Mouse (Mus musculus) mesoderm, embryonic 11.5 days (tissue): ENCODE data around the gene Ifrd2.

Experiments
- DNase-seq: peaks from one replicate; pipeline ENCODE4 v3.0.0-alpha.2; 2012; ENCODE audit warnings: low read depth, low spot score

Gene Ifrd2

DNA sequence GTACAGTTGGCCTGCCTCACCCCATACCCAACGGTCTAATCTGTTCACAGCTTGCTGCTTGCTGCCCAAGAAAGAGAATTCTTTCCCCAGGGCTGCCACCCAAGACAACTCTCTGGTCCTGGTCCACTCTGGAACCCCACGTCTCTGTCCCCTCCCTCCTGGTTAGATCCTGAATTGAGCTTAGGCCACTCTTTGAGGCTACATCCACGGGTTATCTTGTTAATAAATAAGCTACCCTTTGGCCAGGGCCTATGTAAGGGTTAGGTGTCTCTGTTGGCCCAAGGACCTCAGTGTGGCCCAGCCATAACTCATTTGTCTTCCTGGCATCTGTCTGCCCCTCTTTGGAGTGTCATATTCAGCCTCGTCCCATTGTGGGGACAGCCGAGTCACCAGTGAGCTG, 10.9 kb downstream of the Ifrd2 start:
- DNase-seq, result no peak

DNA sequence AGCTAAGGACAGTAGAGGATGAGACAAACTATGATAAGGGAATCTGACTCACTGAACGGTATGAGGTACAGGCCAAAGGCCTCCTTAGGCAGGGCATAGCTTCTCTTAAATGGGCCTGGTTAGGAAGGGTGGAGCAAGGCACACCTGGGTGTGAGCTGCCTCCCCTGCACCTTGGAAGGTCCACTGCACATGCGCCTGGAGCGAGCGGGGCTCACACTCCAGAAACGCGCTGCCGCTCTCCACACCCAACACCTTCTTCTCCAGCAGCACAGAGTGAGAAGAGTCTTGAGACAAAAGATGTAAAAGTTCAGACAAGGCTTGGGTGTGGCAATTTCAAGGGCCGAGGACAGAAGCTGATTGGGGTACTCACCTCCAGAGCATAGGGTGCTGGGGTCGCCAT, 12.0 kb downstream of the Ifrd2 start:
- DNase-seq, result no peak

DNA sequence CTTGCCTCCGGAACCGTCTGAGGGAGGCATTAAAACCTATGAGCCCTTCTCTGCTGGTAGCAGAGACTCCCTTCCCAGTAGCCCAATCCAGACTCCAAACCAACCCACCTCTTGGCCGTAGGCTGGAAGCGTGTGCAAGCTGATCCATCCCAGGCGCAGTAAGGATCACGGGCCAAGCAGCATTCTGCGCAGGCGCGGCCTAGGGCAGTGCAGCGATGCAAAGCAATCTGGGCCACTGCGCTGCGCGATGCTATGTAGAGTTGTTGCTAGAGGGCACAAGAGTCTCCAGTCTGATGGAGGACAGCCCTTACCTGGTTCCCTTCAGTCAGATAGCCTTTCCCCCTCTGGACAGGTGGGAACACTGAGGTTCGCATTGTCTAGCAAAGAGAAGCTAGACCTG, 12.4 kb downstream of the Ifrd2 start:
- no peak for DNase-seq

DNA sequence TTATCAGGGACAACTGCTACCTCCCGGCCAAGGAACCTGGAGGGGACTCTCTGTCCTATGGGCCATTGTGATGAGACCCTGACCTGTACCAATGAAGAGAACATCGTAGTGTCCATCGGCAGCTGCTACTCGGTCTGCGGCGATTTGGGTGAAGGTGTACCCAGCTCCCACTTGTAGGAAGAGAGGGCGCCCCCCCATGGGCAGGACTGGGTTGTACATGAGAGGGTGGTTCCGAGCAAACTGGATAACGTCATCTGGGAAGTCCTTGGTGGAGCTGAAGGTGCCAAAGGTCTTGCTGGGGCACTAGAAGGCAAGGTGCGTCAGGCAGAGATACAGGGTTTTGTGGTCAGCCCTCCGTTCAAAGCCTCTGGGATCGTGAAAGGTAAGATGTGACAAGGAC, 13.3 kb downstream of the Ifrd2 start:
- DNase-seq, result no peak

DNA sequence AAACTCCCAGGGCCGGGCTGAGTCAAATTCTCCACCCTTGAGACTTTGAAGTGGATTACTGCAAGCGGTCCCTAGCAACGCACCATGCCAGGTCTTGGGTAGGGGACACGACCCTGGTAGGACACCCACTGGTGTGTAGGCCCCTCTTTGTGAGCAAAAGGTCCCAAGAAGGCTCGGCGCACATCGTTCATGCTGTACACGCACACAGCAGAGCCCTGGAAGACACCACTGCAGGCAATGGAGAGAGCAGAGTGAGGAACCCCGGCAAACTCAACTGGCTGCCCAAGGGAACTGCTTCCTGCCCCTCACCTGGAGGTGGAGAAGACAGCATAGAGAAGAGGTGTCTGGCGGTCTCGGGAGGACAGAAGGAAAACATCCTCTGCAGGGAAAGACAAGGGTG, 13.8 kb downstream of the Ifrd2 start:
- DNase-seq, result no peak

DNA sequence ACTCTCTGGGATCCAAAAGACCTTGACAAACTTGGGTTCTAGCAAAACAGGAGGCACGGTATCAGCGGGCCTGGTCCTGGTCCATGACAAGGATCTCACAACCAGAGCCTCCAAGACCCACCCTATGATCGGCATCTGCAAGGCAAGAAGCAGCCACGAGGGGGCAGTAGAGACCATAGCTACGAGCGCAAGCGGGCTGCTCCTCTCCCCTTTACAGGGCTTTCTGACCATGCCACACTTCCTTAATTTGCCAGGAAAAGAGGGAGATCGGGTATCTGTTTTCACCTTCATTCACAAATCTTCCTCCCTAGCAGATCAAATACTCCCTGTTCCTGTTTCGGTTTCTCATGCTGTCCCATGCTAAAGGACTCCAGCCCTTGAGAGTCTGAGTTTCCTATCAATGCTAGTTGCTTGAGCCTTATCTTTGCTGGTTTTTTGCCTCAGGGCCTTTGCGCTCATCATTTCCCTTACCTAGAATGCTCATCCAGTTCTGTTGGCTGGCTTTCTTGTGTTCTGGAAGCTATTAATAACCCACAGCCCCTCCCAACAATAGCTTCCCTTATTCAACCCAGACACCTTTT, 14.7 kb downstream of the Ifrd2 start:
- peak; percentile 91 for DNase-seq

DNA sequence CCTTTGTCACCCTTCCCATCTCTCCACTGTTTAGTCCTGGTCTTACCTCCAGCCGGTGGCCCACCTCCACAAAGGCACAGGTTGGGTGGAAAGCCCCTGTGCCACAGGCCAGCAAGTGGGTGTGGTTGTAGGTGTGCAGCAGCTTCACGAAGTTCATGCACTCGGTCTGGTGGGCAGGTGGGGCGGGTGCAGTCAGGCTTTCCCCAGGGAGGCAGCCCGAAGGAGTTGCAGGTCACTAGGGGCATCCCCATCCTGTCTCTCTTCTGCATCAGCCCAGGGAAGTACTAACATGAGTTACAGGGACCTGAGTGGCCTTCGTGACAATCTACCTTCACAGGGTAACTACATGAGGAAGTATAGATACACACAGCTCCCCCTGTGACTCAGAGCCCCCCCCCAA, 15.8 kb downstream of the Ifrd2 start:
- no peak for DNase-seq

DNA sequence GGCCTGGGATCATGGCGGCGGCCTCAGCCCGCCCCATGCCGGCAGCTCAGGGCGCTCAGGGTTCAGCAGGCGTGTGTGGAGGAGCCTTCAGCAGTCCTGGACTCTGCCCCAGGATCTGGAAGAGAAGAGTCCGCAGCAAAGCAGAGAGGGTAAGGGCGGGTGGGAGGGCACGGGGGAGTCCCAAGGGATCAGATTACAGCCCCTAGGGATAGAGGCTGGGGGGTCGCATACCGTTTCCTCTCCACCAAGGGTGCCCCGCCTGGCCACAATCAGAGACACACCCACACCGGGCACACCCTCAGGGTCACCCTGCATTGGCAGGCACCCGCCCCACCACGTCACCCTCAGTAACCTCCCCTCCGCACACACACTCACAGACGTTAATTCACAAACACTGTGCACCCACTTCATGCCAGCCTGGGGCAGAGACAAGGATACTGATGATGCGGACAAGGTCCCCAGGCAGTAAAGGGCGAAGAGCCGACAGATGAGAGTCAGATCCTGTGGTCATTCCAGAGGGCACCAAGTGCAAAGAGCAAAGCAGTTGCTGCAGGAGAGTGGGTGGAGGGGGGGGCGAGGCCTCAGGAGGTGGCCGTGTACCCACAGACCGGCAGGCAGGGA, 17.7 kb downstream of the Ifrd2 start:
- DNase-seq, result no peak

DNA sequence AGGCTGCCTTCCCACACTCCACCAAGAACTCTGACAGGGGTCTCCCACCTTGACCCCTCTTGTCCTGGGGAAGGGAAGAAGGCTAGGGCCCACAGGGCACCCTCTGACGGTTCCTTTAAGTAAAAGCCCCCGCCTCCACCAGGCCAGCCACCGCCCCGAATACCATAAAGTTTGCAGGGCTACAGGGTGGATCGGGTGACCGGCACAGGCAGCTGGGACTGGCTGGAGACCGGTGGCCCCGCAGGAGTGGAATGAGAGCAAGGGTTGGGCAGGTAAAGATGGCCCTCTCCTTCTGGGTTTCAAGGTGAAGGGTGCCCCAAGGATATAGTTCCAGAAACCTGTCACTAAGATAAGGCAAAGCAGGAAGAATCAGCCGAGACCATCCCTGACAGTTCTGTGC, 19.1 kb downstream of the Ifrd2 start:
- DNase-seq, result no peak

DNA sequence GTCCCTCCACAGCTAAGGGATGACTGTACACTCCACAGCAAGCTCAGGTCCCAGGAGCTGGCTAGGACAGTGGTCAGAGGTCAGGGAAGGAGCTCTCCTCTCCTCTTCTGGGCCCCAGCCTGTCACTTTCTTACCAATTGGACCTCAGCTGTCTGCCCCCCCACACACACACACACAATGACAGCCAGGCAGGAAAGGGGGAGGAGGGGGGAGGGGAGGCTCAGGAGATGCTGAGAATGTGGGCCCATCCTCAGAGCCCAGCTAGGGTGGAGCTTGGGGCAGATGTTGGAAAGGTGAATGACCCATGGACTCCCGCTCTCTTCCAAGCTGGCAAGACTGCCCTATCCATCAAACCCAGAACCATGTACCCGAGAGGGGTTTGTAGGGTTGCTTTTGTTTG, 19.6 kb downstream of the Ifrd2 start:
- DNase-seq, result no peak

DNA sequence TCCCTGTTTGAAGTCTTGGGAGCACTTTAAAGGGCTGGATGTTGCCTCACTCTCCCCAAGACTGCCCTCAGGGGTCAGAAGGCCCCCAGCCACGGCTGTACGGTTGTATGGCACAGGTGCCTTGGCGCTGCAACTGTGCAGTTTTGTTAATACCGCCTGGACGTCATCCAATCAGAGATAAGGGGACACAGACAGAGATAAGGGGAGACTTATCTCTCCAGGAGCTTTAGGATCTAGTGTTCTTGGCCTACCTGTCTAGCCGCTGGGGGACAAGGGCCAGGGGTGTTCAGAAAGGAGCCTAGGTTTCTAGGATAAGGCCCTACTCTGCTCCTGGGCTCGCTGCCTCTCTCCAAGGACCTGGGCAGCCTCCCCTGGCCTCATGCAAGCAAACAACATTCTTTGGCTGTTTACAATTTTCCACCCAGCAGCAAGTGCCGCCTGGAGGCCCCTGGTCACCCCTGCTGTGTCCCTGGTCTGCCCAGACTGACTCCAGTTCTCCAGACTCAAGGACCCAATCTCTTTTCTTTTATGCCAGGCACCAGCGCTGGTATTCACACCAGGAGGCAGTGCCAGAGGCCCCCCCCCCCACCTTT, 20.3 kb downstream of the Ifrd2 start:
- no peak for DNase-seq

DNA sequence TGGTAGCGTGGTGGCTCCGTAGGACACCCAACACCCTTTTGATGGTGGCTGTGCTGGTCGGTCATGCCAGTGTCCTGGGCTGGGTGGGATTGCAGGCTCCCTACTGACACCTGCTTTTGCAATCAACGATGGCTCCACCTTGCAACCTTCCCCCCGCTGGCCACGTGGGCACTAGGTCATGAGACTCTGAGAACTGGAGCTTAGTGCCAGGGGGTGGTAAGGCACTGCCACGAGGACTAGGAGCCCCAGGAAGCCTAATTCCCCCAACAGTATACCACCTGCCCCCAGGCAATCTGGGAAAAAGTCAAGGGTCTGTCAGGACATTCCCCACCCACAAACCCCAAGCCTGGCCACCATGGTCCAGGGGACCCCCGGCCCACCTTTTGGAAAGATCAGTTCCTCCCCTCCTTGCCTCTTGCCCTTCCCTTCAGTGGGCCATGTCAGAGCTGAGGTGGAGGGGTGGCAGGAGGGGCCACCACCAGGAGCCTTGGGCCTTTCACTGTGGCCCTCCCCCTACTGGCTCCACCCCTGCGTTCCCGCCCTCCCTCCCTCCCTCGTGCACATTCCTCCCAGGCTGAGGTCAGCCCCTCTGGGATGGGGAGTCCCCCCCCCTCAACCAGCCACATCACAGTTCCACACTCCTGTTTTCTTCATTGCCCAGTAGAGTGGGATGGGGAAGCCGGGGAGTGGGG, 21.4 kb downstream of the Ifrd2 start, which contains the start of gene Sema3b:
Gene Sema3b, minus strand, starts transcription at position 489 of the 692 bp plus-strand sequence.
- no peak for DNase-seq

DNA sequence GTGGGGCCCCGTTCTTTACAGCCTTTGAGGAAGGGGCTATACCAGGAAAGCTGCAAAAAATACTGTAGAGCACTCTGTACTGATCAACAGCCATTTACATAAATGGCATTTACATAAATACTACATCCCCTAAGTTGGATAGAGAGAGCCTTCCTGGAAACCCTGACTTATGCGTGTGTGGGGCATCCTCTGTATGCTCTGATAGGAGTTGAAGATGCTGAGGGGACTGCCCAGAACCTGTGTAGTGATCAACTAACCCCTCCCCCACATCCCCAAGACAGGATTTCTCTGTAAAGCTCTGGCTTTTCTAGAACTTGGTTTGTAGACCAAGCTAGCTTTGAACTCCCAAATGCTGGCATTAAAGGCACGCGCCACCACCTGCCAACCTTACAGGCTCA, 22.0 kb downstream of the Ifrd2 start:
- DNase-seq, result no peak

DNA sequence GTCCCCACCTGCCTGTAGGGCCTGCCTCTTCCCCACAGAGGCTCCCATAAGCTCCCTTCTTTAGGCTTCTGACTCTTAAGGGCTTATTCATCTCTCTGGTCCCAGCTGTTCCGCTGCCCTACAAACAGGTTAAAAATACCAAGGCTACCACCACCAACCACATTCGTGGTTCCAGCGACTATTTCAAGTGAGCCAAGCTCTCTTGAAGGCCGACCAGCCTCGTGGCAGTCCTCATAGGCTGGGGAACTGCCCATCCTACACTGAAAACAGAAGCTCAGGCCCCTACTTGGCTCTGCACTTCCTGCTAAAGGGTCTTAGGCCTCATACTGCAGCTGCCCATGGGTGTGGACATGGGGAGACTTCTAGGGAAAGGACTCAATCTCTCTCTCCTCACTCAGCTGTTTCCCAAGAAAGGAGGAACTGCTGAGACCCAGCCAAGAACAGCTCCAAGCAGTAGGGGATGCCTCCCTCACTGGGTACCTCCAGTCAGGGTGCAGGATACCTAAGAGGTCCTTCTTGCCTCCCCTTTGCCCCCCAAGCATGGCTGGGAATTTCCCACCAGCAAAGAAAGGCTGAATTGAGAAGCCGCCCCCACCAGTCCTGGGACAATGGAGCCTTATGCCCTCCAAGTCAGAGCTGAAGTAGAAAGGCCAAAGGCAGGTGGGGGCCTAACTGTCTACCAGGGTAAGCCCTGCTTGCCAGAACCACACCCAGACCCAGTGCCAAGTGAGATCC, 24.2 kb downstream of the Ifrd2 start:
- DNase-seq, result no peak

DNA sequence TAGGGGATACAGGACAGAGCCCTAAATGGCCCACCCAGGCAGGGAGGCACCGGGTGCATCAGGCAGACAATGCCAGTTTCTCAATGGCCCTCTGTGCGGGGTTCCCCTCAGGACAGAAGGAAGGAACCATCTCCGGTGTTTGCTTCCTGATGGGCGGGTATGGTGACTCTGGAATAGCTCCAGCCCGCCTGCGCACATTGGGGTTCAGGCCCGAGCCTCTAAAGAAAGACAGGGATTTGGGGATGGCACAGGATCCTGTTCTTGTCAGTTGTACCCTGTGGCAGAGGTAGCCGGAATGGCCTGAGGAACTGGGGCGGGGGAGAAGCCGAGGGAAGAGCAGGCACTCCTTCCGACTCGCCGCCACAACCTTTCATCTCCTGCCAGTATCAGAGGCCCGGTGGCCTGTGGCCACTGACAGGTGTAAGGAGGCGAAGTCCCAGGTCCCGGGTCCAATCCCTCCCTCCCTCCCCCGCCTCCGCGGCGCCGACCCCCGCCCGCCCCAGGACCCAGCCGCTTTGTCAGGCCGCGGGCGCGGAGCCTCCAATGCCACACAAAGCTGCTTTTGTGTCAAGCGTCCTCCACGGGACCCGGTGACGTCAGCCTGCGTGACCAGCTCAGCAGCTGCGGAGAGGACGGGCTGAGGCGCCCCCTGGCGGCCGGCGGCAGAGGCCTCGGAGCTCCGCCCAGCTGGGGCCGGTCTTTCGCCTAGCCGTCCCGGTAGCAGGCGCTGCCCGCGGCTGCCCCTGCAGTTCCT, 24.9 kb downstream of the Ifrd2 start:
- peak; percentile 99 for DNase-seq

DNA sequence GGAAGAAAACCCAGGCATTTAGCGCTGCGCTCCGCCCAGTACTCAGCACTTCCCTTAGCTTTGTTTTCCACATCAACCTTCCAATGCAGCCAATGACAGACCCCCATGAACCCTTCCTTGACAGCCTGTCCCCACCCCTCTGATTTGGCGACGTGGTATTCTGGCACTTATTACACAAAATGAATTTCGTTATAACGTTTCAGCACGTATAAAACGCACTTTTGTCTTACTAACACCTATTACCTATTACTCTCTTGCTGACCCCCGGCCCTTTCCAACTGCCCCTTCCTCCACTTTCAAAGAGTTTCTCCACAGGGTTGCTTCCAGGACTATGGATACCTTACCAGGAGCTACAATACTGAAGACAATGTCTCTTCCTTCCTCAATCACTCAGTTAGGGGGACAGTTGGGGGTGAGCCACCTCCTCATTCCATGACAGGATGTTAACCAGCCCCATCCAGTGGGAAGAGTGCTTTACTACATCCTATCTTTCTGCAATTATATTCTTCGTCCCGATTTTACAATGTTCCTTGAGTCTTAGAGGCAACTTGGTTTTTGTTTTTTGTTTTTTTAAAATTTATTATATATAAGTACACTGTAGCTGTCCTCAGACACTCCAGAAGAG, 25.6 kb downstream of the Ifrd2 start:
- no peak for DNase-seq

DNA sequence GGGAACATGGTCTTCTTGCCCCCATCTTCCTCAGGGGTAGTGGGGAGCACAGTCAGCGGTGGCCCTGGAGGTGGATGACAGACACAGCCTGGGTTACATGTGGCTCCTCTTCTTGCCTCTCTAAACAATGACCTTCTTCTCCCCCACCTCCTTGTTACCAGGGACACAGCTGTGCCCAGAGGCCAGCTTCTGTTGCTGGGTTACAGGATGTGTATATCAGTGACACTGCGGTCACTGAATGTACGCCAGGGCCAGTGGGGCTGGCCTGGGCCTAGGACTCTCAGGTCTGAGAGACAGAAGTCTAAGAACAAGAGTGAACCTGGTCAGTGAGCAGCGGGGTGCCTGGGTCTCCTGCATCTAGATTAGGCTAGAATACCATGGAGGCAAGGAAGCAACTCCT, 27.6 kb downstream of the Ifrd2 start:
- no peak for DNase-seq

DNA sequence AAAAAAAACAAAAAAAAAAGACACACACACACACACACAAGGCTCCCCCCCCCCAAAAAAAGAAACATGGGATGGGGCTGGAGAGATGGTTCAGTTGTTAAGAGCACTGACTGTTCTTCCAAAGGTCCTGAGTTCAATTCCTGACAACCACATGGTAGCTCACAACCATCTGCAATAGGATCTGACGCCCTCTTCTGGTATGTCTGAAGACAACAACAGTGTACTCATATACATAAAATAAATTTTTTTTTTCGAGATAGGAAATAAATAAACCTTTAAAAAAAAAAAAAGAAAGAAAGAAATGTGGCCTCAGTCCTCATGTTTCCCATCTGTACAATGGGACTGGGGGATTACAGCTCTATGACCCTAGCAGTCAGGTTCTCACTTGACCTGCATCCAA, 30.0 kb downstream of the Ifrd2 start:
- DNase-seq, result no peak

DNA sequence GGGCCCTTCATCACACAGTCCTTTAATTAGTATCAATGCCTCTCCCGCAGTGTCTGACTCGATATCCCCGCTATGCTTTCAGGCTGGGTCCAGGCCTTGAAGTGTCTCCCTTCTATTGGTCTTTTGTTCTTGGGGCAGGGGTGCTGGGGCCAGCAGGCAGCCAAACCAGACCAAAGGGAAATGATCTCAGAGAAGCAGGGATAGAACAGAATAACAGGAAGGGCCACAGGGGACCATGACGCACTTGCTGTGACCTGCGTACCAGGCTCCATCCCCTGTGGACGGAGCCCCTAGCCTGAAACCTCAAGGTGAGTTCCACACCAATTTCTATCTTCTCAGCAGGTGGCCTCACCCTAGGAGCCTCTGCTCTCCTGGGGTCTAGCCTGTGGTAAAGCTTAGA, 30.7 kb downstream of the Ifrd2 start:
- DNase-seq, result no peak

DNA sequence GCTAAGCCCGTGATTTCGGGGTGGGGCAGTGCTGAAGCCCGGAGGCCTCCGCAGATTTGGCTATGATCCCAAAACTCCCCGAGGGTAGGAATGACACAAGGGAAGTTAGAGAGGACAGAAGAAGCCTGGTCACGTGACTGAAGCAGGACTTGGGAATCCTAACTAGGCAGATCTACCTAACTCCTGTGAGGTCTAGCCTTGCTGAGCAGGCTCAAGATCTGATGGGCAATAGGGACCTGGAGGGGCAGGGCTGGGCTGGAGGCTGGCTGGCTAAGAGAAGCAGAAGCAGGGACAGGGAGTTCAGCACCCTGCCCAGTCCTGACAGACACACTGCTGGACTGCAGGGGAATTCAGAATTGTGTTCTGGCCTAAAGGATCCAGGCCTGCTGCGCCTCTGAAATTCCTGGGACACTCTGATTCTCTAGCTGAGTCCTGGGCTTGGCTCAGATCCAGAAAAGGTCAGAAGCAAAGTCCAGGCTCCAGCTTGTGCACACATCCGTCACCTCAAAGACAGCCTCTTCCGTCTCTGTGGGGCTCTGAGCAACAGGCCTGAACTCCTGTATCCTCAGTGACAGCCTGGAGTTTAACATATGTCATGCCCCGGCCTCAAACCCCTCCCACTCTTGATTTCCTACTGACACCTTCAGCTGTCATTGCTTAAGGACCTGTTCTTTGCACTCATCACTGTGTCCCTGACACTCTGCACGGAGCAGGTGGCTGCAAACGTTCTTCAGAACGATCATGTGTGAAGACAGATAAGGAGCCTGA, 31.5 kb downstream of the Ifrd2 start:
- DNase-seq, result no peak
